Mouse (Mus musculus) embryonic fibroblast, embryonic 13.5 days (primary cell): ENCODE measurements around the gene Tmem51. TPM values are rescaled to one million over a fixed set of nuclear protein-coding genes. Genes with fewer than 3 reads are reported as not detected.

ENCODE experiments used
- H3K27ac ChIP-seq: 2 replicates; pipeline ENCODE4 v1.5.1; 2012; ENCODE audit warnings: low read length, control low read depth, inconsistent platforms; ENCODE audit not compliant: insufficient read depth
- H3K4me1 ChIP-seq: 2 replicates; pipeline ENCODE4 v1.6.1; 2011; ENCODE audit warnings: low read length; ENCODE audit not compliant: control insufficient read depth, insufficient read depth
- H3K4me3 ChIP-seq: 2 replicates; pipeline ENCODE4 v1.5.1; 2011; ENCODE audit warnings: mild to moderate bottlenecking, control low read depth, low read length; ENCODE audit not compliant: insufficient read depth
- CTCF ChIP-seq: IDR thresholded peaks from 2 replicates; pipeline ENCODE4 v1.5.1; 2011; ENCODE audit warnings: mild to moderate bottlenecking, control low read depth, low read length, moderate library complexity, borderline replicate concordance; ENCODE audit not compliant: insufficient read depth
- POLR2A ChIP-seq: IDR thresholded peaks from 2 replicates; pipeline ENCODE4 v1.6.1; 2011; ENCODE audit warnings: low read depth, mild to moderate bottlenecking, control low read depth, low read length, moderate library complexity
- polyA plus RNA-seq: library from polyadenylated mRNA; stranded (reverse); fragments of >200 nt; gene quantifications from 2 replicates; pipeline ENCODE4 v1.2.4, GENCODE M21; 2011; ENCODE audit warnings: low read depth; ENCODE audit not compliant: missing spikeins, insufficient read length

Gene Tmem51
- polyA plus RNA-seq, 1 experiment = 3.5 TPM

DNA sequence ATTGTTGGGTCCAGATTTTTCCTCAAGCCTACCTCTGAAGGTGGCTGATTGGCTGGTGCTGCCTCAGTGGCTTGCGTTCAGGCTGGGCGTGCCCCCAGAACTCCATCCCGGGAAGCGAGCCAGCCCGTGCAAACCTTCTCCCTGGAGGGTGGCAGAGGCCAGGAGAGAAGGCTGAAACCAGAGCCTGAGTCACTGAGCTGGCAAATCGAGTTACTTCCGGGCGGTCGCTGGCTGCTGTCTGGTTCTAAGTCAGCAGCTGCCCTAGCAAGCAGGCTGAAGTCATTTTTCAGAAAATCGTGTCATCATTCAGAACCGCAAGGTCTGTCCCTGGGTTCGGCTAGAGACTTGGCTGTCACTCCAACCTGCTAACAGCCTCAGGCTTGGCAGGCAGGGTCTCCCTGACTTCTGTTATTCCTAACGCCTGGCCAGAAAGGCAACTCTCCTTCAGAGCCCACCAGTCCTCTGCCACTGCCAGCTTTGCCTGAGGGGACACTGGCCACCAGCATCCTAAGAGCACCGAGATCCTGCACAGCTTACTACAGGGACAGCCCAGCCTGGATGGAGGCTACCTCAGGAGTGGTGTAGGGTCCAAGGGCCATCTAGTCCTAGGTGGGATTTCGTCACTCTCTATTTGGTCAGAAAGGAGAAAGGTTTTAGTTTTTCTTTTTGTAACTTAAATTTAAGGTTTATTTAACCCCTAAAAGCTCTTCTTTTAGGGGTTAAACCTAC lies 11.6 kb upstream of the Tmem51 start:
- H3K4me1 ChIP-seq = peaks cover 7% of the 10 kb centered on the region
- TF ChIP-seq CTCF (no peak), POLR2A (no peak)
- no peak overlapping the region for H3K27ac ChIP-seq
- H3K4me3 ChIP-seq = no peak overlapping the region

- peaks cover 7% of the 10 kb centered on the region for H3K4me1 ChIP-seq
- TF ChIP-seq POLR2A = no peak
- no peak overlapping the region for H3K27ac ChIP-seq
- H3K4me3 ChIP-seq = no peak overlapping the region
These were observed 10.3 kb upstream of the Tmem51 start for GRCm38 (mm10) chr4:142094386-142094785.

GRCm38 (mm10) chr4:142091100-142091499 lies 7.0 kb upstream of the Tmem51 start:
- Histone ChIP-seq H3K4me3 (no peak overlapping the region), H3K4me1 (peaks cover 3% of the 10 kb centered on the region), H3K27ac (no peak overlapping the region)
- TF ChIP-seq POLR2A (no peak), CTCF (no peak)

GRCm38 (mm10) chr4:142089966-142090365 lies 5.9 kb upstream of the Tmem51 start:
- Histone ChIP-seq H3K4me1 (no peaks in the 10 kb centered on the region), H3K27ac (no peak overlapping the region), H3K4me3 (no peak overlapping the region)
- no peak for TF ChIP-seq POLR2A
- no peak for TF ChIP-seq CTCF

GRCm38 (mm10) chr4:142088836-142089235 lies 4.7 kb upstream of the Tmem51 start:
- Histone ChIP-seq H3K27ac (no peak overlapping the region), H3K4me3 (no peak overlapping the region), H3K4me1 (no peaks in the 10 kb centered on the region)
- no peak for TF ChIP-seq POLR2A
- TF ChIP-seq CTCF = no peak

DNA sequence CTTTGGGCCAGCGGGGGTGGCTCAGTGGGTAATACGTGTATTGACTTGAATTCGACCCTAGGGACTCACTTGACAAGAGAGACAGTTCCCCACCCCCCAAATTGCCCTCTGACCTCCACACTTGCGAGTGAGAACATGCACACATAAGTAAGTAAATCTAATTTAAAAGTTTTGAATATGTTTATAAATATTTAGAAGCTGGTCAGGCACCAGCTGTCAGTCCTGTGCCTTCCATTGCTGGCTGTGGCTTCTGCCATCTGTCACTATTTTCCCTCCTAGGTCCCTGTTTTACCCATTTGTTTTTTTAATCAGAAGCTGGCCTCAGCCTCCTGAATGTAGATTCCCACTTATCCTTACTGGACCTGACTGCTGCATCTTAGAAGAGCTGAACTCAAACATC lies 4.3 kb upstream of the Tmem51 start:
- no peaks in the 10 kb centered on the region for H3K4me1 ChIP-seq
- TF ChIP-seq CTCF = no peak
- no peak for TF ChIP-seq POLR2A
- no peak overlapping the region for H3K27ac ChIP-seq
- H3K4me3 ChIP-seq = no peak overlapping the region

- Histone ChIP-seq H3K4me1 (no peaks in the 10 kb centered on the region), H3K27ac (no peak overlapping the region), H3K4me3 (peak overlapping the region; percentile 64)
- no peak for TF ChIP-seq CTCF
- TF ChIP-seq POLR2A = no peak
These were observed 946 bp upstream of the Tmem51 start for GRCm38 (mm10) chr4:142084936-142085563.

GRCm38 (mm10) chr4:142083762-142084130 lies 358 bp downstream of the Tmem51 start:
- Histone ChIP-seq H3K4me3 (peak overlapping the region; percentile 64), H3K4me1 (no peaks in the 10 kb centered on the region), H3K27ac (no peak overlapping the region)
- no peak for TF ChIP-seq POLR2A
- peak; percentile 51 for TF ChIP-seq CTCF

DNA sequence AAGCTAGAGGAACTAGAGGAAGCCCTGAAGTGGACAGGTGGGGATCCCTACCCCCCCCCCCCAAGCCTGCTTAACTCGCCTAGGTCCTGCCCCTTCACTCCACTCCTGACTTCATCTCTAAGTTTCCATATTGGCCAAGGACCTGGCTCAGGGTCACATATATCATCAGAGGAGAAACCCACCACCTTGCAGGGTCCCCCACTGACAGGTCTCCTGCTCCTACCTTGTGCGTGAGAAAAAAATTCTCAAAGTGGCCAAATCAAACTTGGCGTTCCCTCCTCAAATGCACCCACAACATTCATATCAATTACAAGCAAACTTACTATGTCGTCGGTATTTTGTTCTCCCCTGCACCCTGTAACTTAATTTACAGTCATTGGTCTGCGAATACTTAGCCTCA lies 911 bp downstream of the Tmem51 start:
- no peak for TF ChIP-seq POLR2A
- TF ChIP-seq CTCF = no peak
- 0 out of 2 replicates have a peak, but pooled peaks cover 1% of the 10 kb centered on the region for H3K4me1 ChIP-seq
- H3K27ac ChIP-seq = no peak overlapping the region
- 0 out of 2 replicates have a peak overlapping the region, but pooled peaks have one; percentile 7 for H3K4me3 ChIP-seq

- TF ChIP-seq CTCF (no peak), POLR2A (no peak)
- peaks cover 4% of the 10 kb centered on the region; the same call in 1 of the 2 replicates for H3K4me1 ChIP-seq
- no peak overlapping the region for H3K4me3 ChIP-seq
- no peak overlapping the region for H3K27ac ChIP-seq
These were observed 1.4 kb downstream of the Tmem51 start for GRCm38 (mm10) chr4:142082703-142083102.
